Mouse (Mus musculus) stomach, embryonic 15.5 days (tissue): Measurements from ENCODE around the gene Sez6l. TPM values are rescaled to one million over a fixed set of nuclear protein-coding genes. Genes with fewer than 3 reads are reported as not detected.
A peak's percentile ranks its signal among the peaks of the same experiment; 100 is the strongest.

Experiments
- ATAC-seq: fragments of 200-750 bp; cut with Nextera tagmentation; 2 replicates; pipeline ENCODE4 v1.8.0; 2017; ENCODE audit warnings: low read depth, moderate number of reproducible peaks, moderate TSS enrichment; ENCODE audit not compliant: insufficient read depth, low FRiP score
- H3K27ac ChIP-seq: fragments of 300-500 bp; sonication (generic); 2 replicates; pipeline ENCODE4 v1.5.1; 2015; ENCODE audit warnings: mild to moderate bottlenecking, inconsistent platforms
- H3K27me3 ChIP-seq: fragments of 300-500 bp; sonication (generic); replicated peaks from 2 replicates; pipeline ENCODE4 v1.6.1; 2015; ENCODE audit warnings: inconsistent platforms
- H3K36me3 ChIP-seq: fragments of 300-500 bp; sonication (generic); 2 replicates; pipeline ENCODE4 v1.6.1; 2015; ENCODE audit warnings: inconsistent platforms
- H3K4me1 ChIP-seq: fragments of 300-500 bp; sonication (generic); 2 replicates; pipeline ENCODE4 v1.6.1; 2015; ENCODE audit warnings: inconsistent platforms
- H3K4me2 ChIP-seq: fragments of 300-500 bp; sonication (generic); 2 replicates; pipeline ENCODE4 v1.6.1; 2015; ENCODE audit warnings: mild to moderate bottlenecking, inconsistent platforms
- H3K4me3 ChIP-seq: fragments of 300-500 bp; sonication (generic); replicated peaks from 2 replicates; pipeline ENCODE4 v1.5.1; 2015; ENCODE audit warnings: inconsistent platforms
- H3K9ac ChIP-seq: fragments of 300-500 bp; sonication (generic); 2 replicates; pipeline ENCODE4 v1.6.1; 2015; ENCODE audit warnings: inconsistent platforms
- H3K9me3 ChIP-seq: fragments of 300-500 bp; sonication (generic); 2 replicates; pipeline ENCODE4 v1.6.1; 2016; ENCODE audit warnings: inconsistent platforms
- WGBS: fragments of 180-500 bp; shearing (Covaris S2); methylation state at CpG from one replicate; pipeline ENCODE4 v1.1.7; 2015; 5-methylcytosine and 5-hydroxymethylcytosine counted together
- polyA plus RNA-seq: library from polyadenylated mRNA; unstranded; fragments of >200 nt; fragmentation: Nextera tagmentation; extraction: Ambion mirVana; gene quantifications from 2 replicates; pipeline ENCODE4 v1.2.1, GENCODE M21; 2015

Sez6l gene
- polyA plus RNA-seq, 1 experiment from 2014 or later = 2.0 TPM

GRCm38 (mm10) chr5:112391002-112391401, 186.0 kb downstream of the Sez6l start:
- no peak overlapping the region for H3K27ac ChIP-seq
- peaks cover 39% of the 10 kb centered on the region for H3K27me3 ChIP-seq
- no peak for ATAC-seq
- 45% methylated on average over 16 of the region's 16 CpGs for WGBS
- H3K36me3 ChIP-seq = no peaks in the 10 kb centered on the region
- no peak overlapping the region for H3K4me3 ChIP-seq
- H3K9me3 ChIP-seq = no peaks in the 10 kb centered on the region
- H3K4me2 ChIP-seq = no peak overlapping the region
- 0 out of 2 replicates have a peak, but pooled peaks cover 8% of the 10 kb centered on the region for H3K4me1 ChIP-seq
- no peak overlapping the region for H3K9ac ChIP-seq

GRCm38 (mm10) chr5:112389352-112389751, 187.6 kb downstream of the Sez6l start:
- ATAC-seq = no peak
- Histone ChIP-seq H3K27ac (no peak overlapping the region), H3K9me3 (no peaks in the 10 kb centered on the region), H3K9ac (no peak overlapping the region), H3K36me3 (no peaks in the 10 kb centered on the region), H3K4me1 (0 out of 2 replicates have a peak, but pooled peaks cover 3% of the 10 kb centered on the region), H3K27me3 (peaks cover 34% of the 10 kb centered on the region), H3K4me3 (no peak overlapping the region), H3K4me2 (no peak overlapping the region)
- WGBS = 72% methylated on average over 9 of the region's 9 CpGs

- WGBS = 77% methylated on average over 2 of the region's 2 CpGs
- 0 out of 2 replicates have a peak, but pooled peaks cover under 1% of the 10 kb centered on the region for H3K27me3 ChIP-seq
- H3K4me3 ChIP-seq = no peak overlapping the region
- H3K9me3 ChIP-seq = no peaks in the 10 kb centered on the region
- no peak overlapping the region for H3K27ac ChIP-seq
- no peak overlapping the region for H3K9ac ChIP-seq
- ATAC-seq = peak; percentile 45
- no peaks in the 10 kb centered on the region for H3K36me3 ChIP-seq
- H3K4me2 ChIP-seq = no peak overlapping the region
- peaks cover 10% of the 10 kb centered on the region for H3K4me1 ChIP-seq
Measured at GRCm38 (mm10) chr5:112385973-112386372, 191.0 kb downstream of the Sez6l start.

- Histone ChIP-seq H3K4me1 (peaks cover 10% of the 10 kb centered on the region), H3K9me3 (no peaks in the 10 kb centered on the region), H3K9ac (no peak overlapping the region), H3K27me3 (no peaks in the 10 kb centered on the region), H3K36me3 (no peaks in the 10 kb centered on the region; the same call in 1 of the 2 replicates), H3K4me2 (no peak overlapping the region), H3K27ac (no peak overlapping the region), H3K4me3 (no peak overlapping the region)
- ATAC-seq = no peak
- 87% methylated on average over 13 of the region's 13 CpGs for WGBS
Measured at GRCm38 (mm10) chr5:112384805-112385472, 192.0 kb downstream of the Sez6l start.

GRCm38 (mm10) chr5:112382641-112383330, 194.2 kb downstream of the Sez6l start:
- no peak for ATAC-seq
- H3K9ac ChIP-seq = no peak overlapping the region

GRCm38 (mm10) chr5:112382042-112382441, 194.9 kb downstream of the Sez6l start:
- H3K27ac ChIP-seq = no peak overlapping the region; the same call in 1 of the 2 replicates
- no peak overlapping the region for H3K4me2 ChIP-seq
- no peaks in the 10 kb centered on the region for H3K27me3 ChIP-seq
- no peak overlapping the region for H3K4me3 ChIP-seq
- no peak overlapping the region for H3K9ac ChIP-seq
- peaks cover 10% of the 10 kb centered on the region for H3K4me1 ChIP-seq
- ATAC-seq = no peak
- WGBS = 65% methylated on average over 9 of the region's 9 CpGs
- no peaks in the 10 kb centered on the region for H3K9me3 ChIP-seq
- peaks cover 9% of the 10 kb centered on the region; the same call in 1 of the 2 replicates for H3K36me3 ChIP-seq

More at GRCm38 (mm10) chr5:112382641-112383330, 194.2 kb downstream of the Sez6l start:
- Histone ChIP-seq H3K4me3 (no peak overlapping the region), H3K27me3 (no peaks in the 10 kb centered on the region), H3K36me3 (peaks cover 5% of the 10 kb centered on the region; the same call in 1 of the 2 replicates), H3K27ac (peak overlapping the region; percentile 44; the same call in 1 of the 2 replicates), H3K4me2 (no peak overlapping the region), H3K9me3 (no peaks in the 10 kb centered on the region), H3K4me1 (peaks cover 10% of the 10 kb centered on the region)
- WGBS = 39% methylated on average over 17 of the region's 17 CpGs

- 78% methylated on average over 11 of the region's 11 CpGs for WGBS
- Histone ChIP-seq H3K27ac (no peak overlapping the region), H3K9ac (no peak overlapping the region), H3K27me3 (no peaks in the 10 kb centered on the region), H3K4me3 (no peak overlapping the region), H3K36me3 (peaks cover 9% of the 10 kb centered on the region; the same call in 1 of the 2 replicates), H3K4me2 (no peak overlapping the region), H3K9me3 (no peaks in the 10 kb centered on the region), H3K4me1 (peaks cover 10% of the 10 kb centered on the region)
- no peak for ATAC-seq
Measured at GRCm38 (mm10) chr5:112381154-112381553, 195.8 kb downstream of the Sez6l start.

- Histone ChIP-seq H3K9me3 (no peaks in the 10 kb centered on the region), H3K4me2 (no peak overlapping the region), H3K9ac (no peak overlapping the region), H3K4me3 (no peak overlapping the region), H3K36me3 (peaks cover 26% of the 10 kb centered on the region), H3K27me3 (no peaks in the 10 kb centered on the region), H3K4me1 (peaks cover 10% of the 10 kb centered on the region), H3K27ac (no peak overlapping the region)
- 74% methylated on average over 6 of the region's 6 CpGs for WGBS
- ATAC-seq = no peak
Measured at GRCm38 (mm10) chr5:112378716-112379115, 198.3 kb downstream of the Sez6l start.

GRCm38 (mm10) chr5:112377380-112377779, 199.6 kb downstream of the Sez6l start:
- no peak overlapping the region for H3K4me2 ChIP-seq
- no peak overlapping the region for H3K4me3 ChIP-seq
- H3K36me3 ChIP-seq = peaks cover 26% of the 10 kb centered on the region
- H3K4me1 ChIP-seq = peaks cover 5% of the 10 kb centered on the region; the same call in 1 of the 2 replicates
- H3K27me3 ChIP-seq = no peaks in the 10 kb centered on the region
- ATAC-seq = no peak
- H3K9me3 ChIP-seq = no peaks in the 10 kb centered on the region
- no peak overlapping the region for H3K9ac ChIP-seq
- H3K27ac ChIP-seq = no peak overlapping the region
- 90% methylated on average over 1 of the region's 1 CpGs for WGBS

- 81% methylated on average over 4 of the region's 4 CpGs for WGBS
- Histone ChIP-seq H3K36me3 (peaks cover 26% of the 10 kb centered on the region), H3K27me3 (no peaks in the 10 kb centered on the region), H3K27ac (no peak overlapping the region), H3K4me3 (no peak overlapping the region), H3K9ac (no peak overlapping the region), H3K4me2 (no peak overlapping the region), H3K4me1 (no peaks in the 10 kb centered on the region), H3K9me3 (no peaks in the 10 kb centered on the region)
- ATAC-seq = no peak
Measured at GRCm38 (mm10) chr5:112376111-112376510, 200.9 kb downstream of the Sez6l start.

GRCm38 (mm10) chr5:112371933-112372332, 205.1 kb downstream of the Sez6l start:
- H3K9ac ChIP-seq = no peak overlapping the region
- H3K4me1 ChIP-seq = no peaks in the 10 kb centered on the region
- no peak for ATAC-seq
- H3K27ac ChIP-seq = no peak overlapping the region
- WGBS = 75% methylated on average over 7 of the region's 7 CpGs
- no peak overlapping the region for H3K4me2 ChIP-seq
- H3K36me3 ChIP-seq = peaks cover 32% of the 10 kb centered on the region
- H3K4me3 ChIP-seq = no peak overlapping the region
- H3K9me3 ChIP-seq = no peaks in the 10 kb centered on the region
- H3K27me3 ChIP-seq = no peaks in the 10 kb centered on the region

GRCm38 (mm10) chr5:112370236-112370813, 206.7 kb downstream of the Sez6l start:
- Histone ChIP-seq H3K4me1 (no peaks in the 10 kb centered on the region), H3K27ac (no peak overlapping the region), H3K27me3 (no peaks in the 10 kb centered on the region), H3K4me2 (no peak overlapping the region), H3K9ac (no peak overlapping the region), H3K36me3 (peaks cover 32% of the 10 kb centered on the region), H3K4me3 (no peak overlapping the region), H3K9me3 (no peaks in the 10 kb centered on the region)
- WGBS = 89% methylated on average over 12 of the region's 12 CpGs
- no peak for ATAC-seq
